Mouse (Mus musculus) heart, postnatal 14 days (tissue): ENCODE results near the gene Rhbdl3. TPM values are rescaled to one million over a fixed set of nuclear protein-coding genes. Genes with fewer than 3 reads are reported as not detected.
A peak's percentile ranks its signal among the peaks of the same experiment; 100 is the strongest.

Experiments used
- DNase-seq, 2 experiments: peaks; one replicate each; pipeline ENCODE4 v3.0.0; 2021 to 2022
- intact Hi-C: fragments of 180-260 bp; cut with DNase I; formaldehyde crosslinking; loops from one replicate; pipeline ENCODE4 v1.15.1; 2025
- total RNA-seq, 2 experiments: library from RNA; stranded (reverse); gene quantifications; 2 replicates each; pipeline ENCODE4 v1.2.3; 2021

Rhbdl3 gene
- total RNA-seq, 2 experiments from 2014 or later = 3.8 to 5.3 TPM

GRCm38 (mm10) chr11:80382626-80383018, 81.9 kb downstream of the Rhbdl3 start:
- DNase-seq = peak; percentile 30 to 36
- intact Hi-C loops = no loop called here

GRCm38 (mm10) chr11:80383019-80383625, 82.4 kb downstream of the Rhbdl3 start, which contains the start of gene Zfp207:
Gene Zfp207, plus strand, starts transcription at chr11:80383279.
- DNase-seq = peak; percentile 96 to 99
- intact Hi-C loops = no loop called here

- intact Hi-C loops = no loop called here
- DNase-seq = no peak
These were observed 82.9 kb downstream of the Rhbdl3 start for GRCm38 (mm10) chr11:80383626-80384046.

GRCm38 (mm10) chr11:80384461-80384860, 83.7 kb downstream of the Rhbdl3 start:
- DNase-seq = no peak

GRCm38 (mm10) chr11:80385055-80385454, 84.3 kb downstream of the Rhbdl3 start:
- DNase-seq = no peak
- intact Hi-C loops = no loop called here

More at GRCm38 (mm10) chr11:80384461-80384860, 83.7 kb downstream of the Rhbdl3 start:
- intact Hi-C loops = no loop called here

- no peak for DNase-seq
- intact Hi-C loops = no loop called here
These were observed 86.1 kb downstream of the Rhbdl3 start for GRCm38 (mm10) chr11:80386790-80387189.

GRCm38 (mm10) chr11:80389885-80390284, 89.2 kb downstream of the Rhbdl3 start:
- no peak for DNase-seq
- intact Hi-C loops = no loop called here

GRCm38 (mm10) chr11:80391407-80392120, 90.9 kb downstream of the Rhbdl3 start:
- intact Hi-C loops = no loop called here
- no peak for DNase-seq

- intact Hi-C loops = no loop called here
- DNase-seq = no peak
These were observed 95.2 kb downstream of the Rhbdl3 start for GRCm38 (mm10) chr11:80395930-80396329.

- intact Hi-C loops = no loop called here
- DNase-seq = no peak
These were observed 95.9 kb downstream of the Rhbdl3 start for GRCm38 (mm10) chr11:80396617-80397016.

Other genes starting within 250 kb of the Rhbdl3 start
- gene Crlf3, start 219.9 kb upstream of the Rhbdl3 start, total RNA-seq = 10 to 100 TPM; 16.1 to 16.9 TPM
- 1 to 10 TPM; 1.8 to 2.0 TPM for gene Atad5, start 211.5 kb upstream of the Rhbdl3 start, total RNA-seq
- gene Tefm, start 158.7 kb upstream of the Rhbdl3 start, total RNA-seq = 10 to 100 TPM; 24.4 to 24.8 TPM
- 10 to 100 TPM; 16.9 to 17.6 TPM for gene Adap2, start 146.8 kb upstream of the Rhbdl3 start, total RNA-seq
- 1 to 10 TPM; 7.1 to 7.4 TPM for gene Rnf135, start 117.1 kb upstream of the Rhbdl3 start, total RNA-seq
- 10 to 100 TPM; 61.8 to 65.3 TPM for gene Rhot1, start 91.9 kb upstream of the Rhbdl3 start, total RNA-seq
- 10 to 100 TPM; 19.2 to 19.3 TPM for gene 5730455P16Rik, start 77.1 kb downstream of the Rhbdl3 start, total RNA-seq
- gene Zfp207, start 82.4 kb downstream of the Rhbdl3 start, total RNA-seq = 10 to 100 TPM; 85.8 to 99.0 TPM
- 100 to 1,000 TPM; 102 to 103 TPM for gene Psmd11, start 127.7 kb downstream of the Rhbdl3 start, total RNA-seq
- gene Cdk5r1, start 176.1 kb downstream of the Rhbdl3 start, total RNA-seq = 1 to 10 TPM in 1 of 2 experiments, under 1 TPM in 1; 0.98 to 1.1 TPM